Mouse (Mus musculus) ES-E14 (cell line): ENCODE results near the gene Ptpru. TPM values are rescaled to one million over a fixed set of nuclear protein-coding genes. Genes with fewer than 3 reads are reported as not detected.

Experiments
- DNase-seq: peaks from one replicate; pipeline ENCODE4 v3.0.0-alpha.2; 2013; ENCODE audit warnings: low read depth, low spot score
- H3K27ac ChIP-seq: 2 replicates; pipeline ENCODE4 v1.5.1; 2012; ENCODE audit warnings: low read depth, mild to moderate bottlenecking, low read length, moderate library complexity, mixed read lengths; ENCODE audit not compliant: poor library complexity, insufficient read depth, severe bottlenecking
- H3K36me3 ChIP-seq: 2 replicates; pipeline ENCODE4 v1.6.1; 2012; ENCODE audit warnings: mild to moderate bottlenecking, low read length, moderate library complexity, mixed read lengths; ENCODE audit not compliant: control insufficient read depth, poor library complexity, insufficient read depth, severe bottlenecking
- H3K4me1 ChIP-seq, 2 experiments: fragments of 150-350 bp in 1 of 2; sonication (generic) in 1 of 2; 2 replicates each; pipeline ENCODE4 v1.6.1; 2012; ENCODE audit warnings: low read length in 2 of 2, mild to moderate bottlenecking in 1 of 2, mixed read lengths in 1 of 2; ENCODE audit not compliant: control insufficient read depth in 2 of 2, insufficient read depth in 2 of 2, poor library complexity in 1 of 2
- H3K4me3 ChIP-seq, 2 experiments: fragments of 150-350 bp in 1 of 2; sonication (generic) in 1 of 2; 2 replicates each; pipeline ENCODE4 v1.5.1; 2012; ENCODE audit warnings: low read length in 2 of 2, low read depth in 1 of 2, mild to moderate bottlenecking in 1 of 2, mixed read lengths in 1 of 2; ENCODE audit not compliant: insufficient read depth in 1 of 2, poor library complexity in 1 of 2, severe bottlenecking in 1 of 2
- H3K9ac ChIP-seq: 2 replicates; pipeline ENCODE4 v1.6.1; 2012; ENCODE audit warnings: low read depth, mild to moderate bottlenecking, low read length, mixed read lengths; ENCODE audit not compliant: poor library complexity, insufficient read depth, severe bottlenecking
- H3K9me3 ChIP-seq: fragments of 150-350 bp; sonication (generic); 2 replicates; pipeline ENCODE4 v1.6.1; 2012; ENCODE audit warnings: low read depth, mild to moderate bottlenecking, low read length; ENCODE audit not compliant: control insufficient read depth, insufficient read depth
- CHD2 ChIP-seq: IDR thresholded peaks from 2 replicates; pipeline ENCODE4 v1.6.1; 2014; ENCODE audit warnings: mild to moderate bottlenecking, low read depth, low read length, inconsistent platforms
- HCFC1 ChIP-seq: IDR thresholded peaks from 2 replicates; pipeline ENCODE4 v1.6.1; 2012; ENCODE audit warnings: low read length, inconsistent platforms, borderline replicate concordance; ENCODE audit not compliant: insufficient read depth
- MAFK ChIP-seq: IDR thresholded peaks from 2 replicates; pipeline ENCODE4 v1.6.1; 2014; ENCODE audit warnings: mild to moderate bottlenecking, low read depth, low read length, inconsistent platforms; ENCODE audit not compliant: insufficient read depth
- ZC3H11A ChIP-seq: IDR thresholded peaks from 2 replicates; pipeline ENCODE4 v1.6.1; 2012; ENCODE audit warnings: low read depth, mild to moderate bottlenecking, inconsistent platforms, low read length, borderline replicate concordance
- ZNF384 ChIP-seq: IDR thresholded peaks from 2 replicates; pipeline ENCODE4 v1.6.1; 2012; ENCODE audit warnings: low read depth, low read length, inconsistent platforms
- in situ Hi-C, 2 experiments: fragments of 600-800 bp; cut with MboI; formaldehyde crosslinking; loops; one replicate each; pipeline ENCODE4 v1.15.1; 2025; ENCODE audit warnings: low sequenced_read_pairs in 2 of 2, inconsistent platforms in 1 of 2; ENCODE audit not compliant: unreplicated experiment in 2 of 2
- total RNA-seq: library from RNA; depleted of rRNA; stranded (reverse); fragments of 300-350 nt; gene quantifications from 2 replicates; pipeline ENCODE4 v1.2.3, GENCODE M21; 2012

The Ptpru gene
- total RNA-seq, 1 experiment: 11.2 TPM

DNA sequence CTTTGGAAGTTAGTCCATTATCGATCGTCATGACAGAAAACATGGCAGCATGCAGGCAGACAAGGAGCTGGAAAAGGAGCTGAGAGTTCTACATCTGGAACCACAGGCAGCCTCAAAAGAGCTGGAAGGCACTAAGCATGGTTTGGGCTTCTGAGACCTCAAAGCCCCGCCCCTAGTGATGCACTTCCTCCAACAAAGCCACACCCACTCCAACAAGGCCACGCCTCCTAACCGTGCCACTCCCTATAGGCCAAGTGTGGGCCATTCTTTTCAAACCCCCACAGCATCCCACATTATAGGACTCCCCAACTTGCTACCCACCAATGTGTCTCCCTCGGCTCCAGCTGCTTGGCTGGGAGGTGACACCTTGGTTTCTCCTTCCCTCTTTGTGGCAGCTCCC is 88.3 kb downstream of the Ptpru start:
- Histone ChIP-seq H3K4me3 (0 out of 4 replicates have a peak overlapping the region, but pooled peaks of 1 of the 2 experiments have one; percentile 14), H3K36me3 (no peaks in the 10 kb centered on the region), H3K4me1 (peaks cover 0 to 2% of the 10 kb centered on the region in 2 experiments; a peak in 1 of 4 replicates), H3K9me3 (no peaks in the 10 kb centered on the region), H3K9ac (no peak overlapping the region), H3K27ac (no peak overlapping the region)
- in situ Hi-C loops: no loop called here
- no peak for TF ChIP-seq HCFC1
- TF ChIP-seq ZNF384: no peak
- TF ChIP-seq CHD2: no peak
- TF ChIP-seq MAFK: no peak
- no peak for TF ChIP-seq ZC3H11A
- DNase-seq: no peak

DNA sequence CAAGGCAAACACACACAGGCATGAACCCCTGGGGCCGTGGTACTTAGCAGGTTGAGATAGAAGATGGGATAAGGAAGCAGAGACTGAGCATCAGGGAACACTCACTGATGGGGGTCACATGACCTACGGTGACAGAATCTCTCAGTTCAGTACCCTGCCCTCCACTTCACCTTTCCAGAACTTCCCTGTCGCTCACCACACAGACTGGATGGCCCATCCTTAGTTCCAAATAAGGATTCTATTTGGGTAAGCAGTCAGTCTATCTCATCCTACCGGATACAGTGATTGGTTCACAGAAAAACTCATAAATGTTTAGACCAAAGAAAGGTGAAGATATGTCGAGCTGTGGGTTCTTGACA is 93.4 kb downstream of the Ptpru start:
- no peaks in the 10 kb centered on the region for H3K4me1 ChIP-seq
- no peak overlapping the region for H3K4me3 ChIP-seq
- H3K27ac ChIP-seq: no peak overlapping the region
- DNase-seq: no peak
- H3K9ac ChIP-seq: no peak overlapping the region
- in situ Hi-C loops: no loop called here
- H3K36me3 ChIP-seq: no peaks in the 10 kb centered on the region
- TF ChIP-seq ZNF384: no peak
- no peak for TF ChIP-seq MAFK
- TF ChIP-seq CHD2: no peak
- TF ChIP-seq ZC3H11A: no peak
- TF ChIP-seq HCFC1: no peak
- H3K9me3 ChIP-seq: no peaks in the 10 kb centered on the region

DNA sequence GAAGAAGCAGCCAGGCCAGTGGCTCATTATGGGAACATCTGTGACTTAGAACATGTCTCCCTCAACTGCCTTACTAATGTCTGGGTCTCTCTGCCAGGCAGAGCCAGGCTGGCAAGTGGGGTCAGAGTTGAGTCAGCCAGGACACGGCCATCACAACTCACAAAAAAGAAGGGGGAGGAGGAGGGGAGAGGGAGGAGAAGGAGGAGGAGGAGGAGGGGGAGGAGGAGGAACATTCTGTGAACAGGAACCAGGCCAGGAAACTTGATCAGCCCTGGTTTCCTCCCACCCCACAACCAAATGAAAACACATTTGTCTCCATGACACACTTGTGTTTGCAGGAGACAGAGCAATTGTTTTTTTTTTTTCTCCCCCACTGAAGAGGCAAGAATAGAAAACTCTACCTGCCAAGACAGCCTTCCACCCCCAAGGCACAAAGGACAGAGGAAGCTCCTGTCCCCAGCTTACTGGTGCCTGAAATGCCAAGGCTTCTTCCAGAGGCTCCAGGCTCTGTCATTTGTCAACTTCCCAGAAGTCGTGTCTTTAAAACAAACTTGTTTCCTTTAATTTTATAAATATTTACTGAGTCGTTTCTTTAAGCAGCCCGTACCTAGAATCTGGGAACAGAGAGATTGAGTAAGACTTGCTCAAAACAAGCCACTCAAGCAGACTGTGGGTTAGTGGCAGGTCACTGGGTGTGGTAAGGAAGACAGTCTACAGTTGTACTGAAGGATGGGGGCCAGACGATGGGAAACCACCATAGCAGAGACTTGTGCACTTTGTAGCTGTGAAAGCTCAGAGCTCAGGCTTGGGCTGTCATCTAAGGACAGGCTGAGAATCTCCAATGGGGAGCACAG is 94.0 kb downstream of the Ptpru start:
- DNase-seq: no peak
- no peaks in the 10 kb centered on the region for H3K9me3 ChIP-seq
- TF ChIP-seq CHD2 (no peak), ZNF384 (no peak), ZC3H11A (no peak), HCFC1 (no peak), MAFK (no peak)
- H3K4me1 ChIP-seq: no peaks in the 10 kb centered on the region
- no peak overlapping the region for H3K4me3 ChIP-seq
- H3K9ac ChIP-seq: no peak overlapping the region
- H3K36me3 ChIP-seq: no peaks in the 10 kb centered on the region
- no peak overlapping the region for H3K27ac ChIP-seq
- in situ Hi-C loops: no loop called here

DNA sequence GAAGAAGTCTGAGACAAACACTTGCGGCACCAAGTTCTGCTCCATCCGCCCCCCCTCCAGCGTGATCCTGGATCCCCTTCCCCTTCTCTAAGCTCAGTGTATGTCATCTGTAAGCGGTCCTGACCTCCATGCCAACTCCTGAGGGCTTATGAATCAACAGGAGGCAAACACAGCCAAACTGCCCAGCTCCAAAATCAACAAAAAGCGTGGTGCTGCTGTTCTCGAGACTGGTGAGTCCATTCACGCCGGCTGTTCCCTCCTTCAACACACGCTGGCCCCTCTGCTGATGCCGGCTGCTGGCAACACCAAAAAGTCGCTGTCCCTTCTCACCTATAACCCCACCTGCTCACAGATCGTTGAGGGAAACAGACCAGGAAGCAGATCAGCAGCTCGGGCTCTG is 95.1 kb downstream of the Ptpru start:
- H3K9ac ChIP-seq: no peak overlapping the region
- H3K36me3 ChIP-seq: no peaks in the 10 kb centered on the region
- TF ChIP-seq ZC3H11A: no peak
- no peak for TF ChIP-seq ZNF384
- no peak for TF ChIP-seq CHD2
- no peak for TF ChIP-seq HCFC1
- no peak for TF ChIP-seq MAFK
- in situ Hi-C loops: no loop called here
- no peak overlapping the region for H3K27ac ChIP-seq
- no peak overlapping the region for H3K4me3 ChIP-seq
- H3K4me1 ChIP-seq: no peaks in the 10 kb centered on the region
- H3K9me3 ChIP-seq: no peaks in the 10 kb centered on the region
- no peak for DNase-seq
